Mouse (Mus musculus): Measurements from ENCODE around the gene Hist1h3c. TPM values are rescaled to one million over a fixed set of nuclear protein-coding genes. Genes with fewer than 3 reads are reported as not detected.
"Not testable (repeated sequence)": the region's sequence is repeated elsewhere in the genome, so short reads cannot be mapped to it uniquely, and the experiment has no call there.

The Hist1h3c gene
- polyA plus RNA-seq, 1 experiment from 2014 or later = 0.78 TPM

DNA sequence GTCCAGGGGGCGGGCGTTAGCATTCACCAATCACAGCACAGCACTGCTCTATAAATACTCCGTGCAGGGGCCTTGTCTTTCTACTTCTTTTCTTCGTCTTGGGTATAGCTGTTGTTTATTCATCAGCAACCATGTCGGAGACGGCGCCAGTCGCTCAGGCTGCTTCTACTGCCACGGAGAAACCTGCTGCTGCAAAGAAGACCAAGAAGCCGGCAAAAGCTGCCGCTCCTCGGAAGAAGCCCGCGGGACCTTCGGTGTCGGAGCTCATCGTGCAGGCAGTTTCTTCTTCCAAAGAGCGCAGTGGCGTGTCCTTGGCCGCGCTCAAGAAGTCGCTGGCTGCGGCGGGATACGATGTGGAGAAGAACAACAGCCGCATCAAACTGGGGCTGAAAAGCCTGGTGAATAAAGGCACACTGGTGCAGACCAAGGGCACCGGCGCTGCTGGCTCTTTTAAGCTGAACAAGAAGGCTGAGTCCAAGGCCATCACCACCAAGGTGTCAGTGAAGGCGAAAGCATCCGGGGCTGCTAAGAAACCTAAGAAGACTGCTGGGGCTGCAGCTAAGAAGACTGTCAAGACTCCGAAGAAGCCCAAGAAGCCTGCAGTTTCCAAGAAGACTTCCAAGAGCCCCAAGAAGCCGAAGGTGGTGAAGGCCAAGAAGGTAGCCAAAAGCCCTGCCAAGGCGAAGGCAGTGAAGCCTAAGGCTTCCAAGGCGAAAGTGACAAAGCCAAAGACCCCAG lies 18.4 kb upstream of the Hist1h3c start, which contains the start of gene Hist1h1a:
Gene Hist1h1a, plus strand, starts transcription at position 81 of the 738 bp plus-strand sequence.
- WGBS = 2% methylated on average over 34 of the region's 34 CpGs
- no peaks in the 10 kb centered on the region for H3K36me3 ChIP-seq
- H3K9me3 ChIP-seq (replicated peaks) = no peaks in the 10 kb centered on the region
- H3K27ac ChIP-seq (replicated peaks) = peak within 1 kb of the TSS; percentile 82
- peak; percentile 75 for ATAC-seq (ENCODE audit: low FRiP score)
- peaks cover 32% of the 10 kb centered on the region for H3K4me1 ChIP-seq
- no peaks in the 10 kb centered on the region for H3K27me3 ChIP-seq (replicated peaks)
- H3K9ac ChIP-seq (replicated peaks) = peak within 1 kb of the TSS; percentile 56
- peak within 1 kb of the TSS; percentile 50 for H3K4me3 ChIP-seq (replicated peaks)
- peak within 1 kb of the TSS; percentile 91 for H3K4me2 ChIP-seq

DNA sequence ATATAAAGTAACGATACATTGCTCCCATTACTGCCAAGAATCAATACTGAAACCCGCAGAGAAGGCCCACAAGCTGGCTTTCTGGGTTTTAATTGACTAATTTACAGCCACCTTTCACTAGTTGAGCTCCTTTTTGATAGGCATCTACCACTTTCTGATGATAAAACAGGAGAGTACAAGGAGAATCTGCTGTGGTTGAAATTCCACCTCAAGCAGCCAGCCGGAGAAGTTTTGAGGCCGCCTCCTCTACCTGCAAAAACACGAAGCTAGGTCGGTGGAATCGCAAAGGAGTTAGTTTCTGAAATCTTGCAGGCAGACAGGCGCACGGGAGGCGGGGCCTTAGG lies 17.8 kb upstream of the Hist1h3c start:
- Histone ChIP-seq H3K27ac (replicated peaks) (peak overlapping the region; percentile 82), H3K4me3 (replicated peaks) (peak overlapping the region; percentile 50), H3K9me3 (replicated peaks) (no peaks in the 10 kb centered on the region), H3K36me3 (no peaks in the 10 kb centered on the region), H3K9ac (replicated peaks) (peak overlapping the region; percentile 56), H3K4me2 (peak overlapping the region; percentile 91), H3K27me3 (replicated peaks) (no peaks in the 10 kb centered on the region), H3K4me1 (peaks cover 32% of the 10 kb centered on the region)
- ATAC-seq (ENCODE audit: low FRiP score) = no peak
- WGBS = under 1% methylated on average over 10 of the region's 10 CpGs

DNA sequence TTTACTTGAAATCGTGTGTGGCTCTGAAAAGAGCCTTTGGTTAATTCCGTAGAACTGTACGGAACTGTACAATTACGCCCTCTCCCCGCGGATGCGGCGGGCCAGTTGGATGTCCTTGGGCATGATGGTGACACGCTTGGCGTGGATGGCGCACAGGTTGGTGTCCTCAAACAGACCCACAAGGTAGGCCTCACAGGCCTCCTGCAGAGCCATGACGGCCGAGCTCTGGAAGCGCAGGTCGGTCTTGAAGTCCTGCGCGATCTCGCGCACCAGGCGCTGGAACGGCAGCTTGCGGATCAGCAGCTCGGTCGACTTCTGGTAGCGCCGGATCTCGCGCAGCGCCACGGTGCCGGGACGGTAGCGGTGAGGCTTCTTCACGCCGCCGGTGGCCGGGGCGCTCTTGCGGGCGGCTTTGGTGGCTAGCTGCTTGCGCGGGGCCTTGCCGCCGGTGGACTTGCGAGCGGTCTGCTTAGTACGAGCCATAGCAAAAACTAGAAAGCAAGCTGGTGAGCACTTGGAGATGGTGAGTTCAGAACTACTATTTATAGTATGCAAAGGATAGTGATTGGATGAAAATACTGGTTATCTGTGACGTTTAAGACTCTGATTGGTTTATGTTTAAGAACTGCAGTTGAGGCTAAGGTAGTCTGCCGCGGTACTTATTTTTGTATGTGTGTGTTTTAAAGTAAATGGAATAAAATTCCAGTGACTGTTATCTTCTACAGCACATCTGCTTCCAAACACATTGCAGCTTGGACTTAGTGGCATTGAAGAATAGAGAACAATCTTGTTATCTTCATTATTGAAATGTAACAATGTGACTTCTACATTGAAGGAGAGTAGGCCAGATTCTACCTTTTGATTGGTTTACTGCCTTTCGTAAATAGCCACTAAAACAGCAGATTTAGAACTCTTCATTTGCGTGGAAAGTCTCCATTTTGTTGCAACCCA lies 16.7 kb upstream of the Hist1h3c start, which contains the start of gene Hist1h3a:
Gene Hist1h3a, minus strand, starts transcription at position 516 of the 951 bp plus-strand sequence.
- H3K9ac ChIP-seq (replicated peaks) = peak within 1 kb of the TSS; percentile 56
- not testable (repeated sequence) for H3K36me3 ChIP-seq; H3K9me3 ChIP-seq (replicated peaks); H3K27me3 ChIP-seq (replicated peaks)
- H3K4me3 ChIP-seq (replicated peaks) = peak within 1 kb of the TSS; percentile 50
- H3K27ac ChIP-seq (replicated peaks) = peak within 1 kb of the TSS; percentile 82
- H3K4me2 ChIP-seq = peak within 1 kb of the TSS; percentile 91
- WGBS = under 1% methylated on average over 31 of the region's 52 CpGs
- peak; percentile 68 for ATAC-seq (ENCODE audit: low FRiP score)
- H3K4me1 ChIP-seq = peaks cover 37% of the 10 kb centered on the region

DNA sequence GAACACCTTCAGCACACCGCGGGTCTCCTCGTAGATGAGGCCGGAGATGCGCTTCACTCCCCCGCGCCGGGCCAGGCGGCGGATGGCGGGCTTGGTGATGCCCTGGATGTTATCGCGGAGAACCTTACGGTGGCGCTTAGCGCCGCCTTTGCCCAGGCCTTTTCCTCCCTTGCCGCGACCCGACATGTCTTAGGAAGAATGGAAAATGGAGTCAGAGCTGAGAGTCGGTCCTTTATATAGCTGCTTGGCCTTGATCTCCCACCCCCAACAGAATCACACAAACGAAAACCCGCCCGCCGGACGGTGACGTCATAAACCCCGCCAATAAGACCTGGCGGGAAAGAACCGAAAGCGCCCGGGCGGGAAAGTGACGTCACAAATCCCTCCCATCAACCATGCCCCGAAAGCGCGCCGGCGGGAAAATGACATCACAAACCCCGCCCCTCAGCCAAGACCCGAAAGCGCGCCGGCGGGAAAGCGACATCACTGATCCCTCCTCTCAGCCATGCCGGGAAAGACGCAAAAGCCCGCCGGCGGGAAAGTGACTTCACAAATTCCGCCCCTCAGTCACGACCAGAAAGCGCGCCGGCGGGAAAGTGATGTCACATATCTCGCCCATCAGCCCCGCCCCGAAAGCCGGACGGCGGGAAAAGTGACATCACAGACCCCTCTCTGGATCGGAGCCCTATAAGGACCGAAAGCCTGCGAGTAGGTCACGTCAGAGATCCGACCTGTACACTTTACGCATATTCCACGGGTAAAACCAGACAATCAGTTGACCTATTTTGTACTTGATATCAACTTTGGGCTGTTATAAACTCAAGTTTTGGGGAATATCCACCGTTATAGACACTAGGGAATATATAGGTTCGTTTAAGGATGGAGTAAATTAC lies 15.8 kb upstream of the Hist1h3c start, which contains the start of gene Hist1h4a:
Gene Hist1h4a, minus strand, starts transcription at position 259 of the 893 bp plus-strand sequence.
- no peaks in the 10 kb centered on the region for H3K27me3 ChIP-seq (replicated peaks)
- peak within 1 kb of the TSS; percentile 52 for H3K9ac ChIP-seq (replicated peaks)
- peaks cover 37% of the 10 kb centered on the region for H3K4me1 ChIP-seq
- peak within 1 kb of the TSS; percentile 82 for H3K27ac ChIP-seq (replicated peaks)
- no peaks in the 10 kb centered on the region for H3K36me3 ChIP-seq
- H3K4me2 ChIP-seq = peak within 1 kb of the TSS; percentile 91
- ATAC-seq (ENCODE audit: low FRiP score) = peak; percentile 85
- H3K4me3 ChIP-seq (replicated peaks) = peak within 1 kb of the TSS; percentile 50
- no peaks in the 10 kb centered on the region for H3K9me3 ChIP-seq (replicated peaks)
- WGBS = under 1% methylated on average over 70 of the region's 72 CpGs

DNA sequence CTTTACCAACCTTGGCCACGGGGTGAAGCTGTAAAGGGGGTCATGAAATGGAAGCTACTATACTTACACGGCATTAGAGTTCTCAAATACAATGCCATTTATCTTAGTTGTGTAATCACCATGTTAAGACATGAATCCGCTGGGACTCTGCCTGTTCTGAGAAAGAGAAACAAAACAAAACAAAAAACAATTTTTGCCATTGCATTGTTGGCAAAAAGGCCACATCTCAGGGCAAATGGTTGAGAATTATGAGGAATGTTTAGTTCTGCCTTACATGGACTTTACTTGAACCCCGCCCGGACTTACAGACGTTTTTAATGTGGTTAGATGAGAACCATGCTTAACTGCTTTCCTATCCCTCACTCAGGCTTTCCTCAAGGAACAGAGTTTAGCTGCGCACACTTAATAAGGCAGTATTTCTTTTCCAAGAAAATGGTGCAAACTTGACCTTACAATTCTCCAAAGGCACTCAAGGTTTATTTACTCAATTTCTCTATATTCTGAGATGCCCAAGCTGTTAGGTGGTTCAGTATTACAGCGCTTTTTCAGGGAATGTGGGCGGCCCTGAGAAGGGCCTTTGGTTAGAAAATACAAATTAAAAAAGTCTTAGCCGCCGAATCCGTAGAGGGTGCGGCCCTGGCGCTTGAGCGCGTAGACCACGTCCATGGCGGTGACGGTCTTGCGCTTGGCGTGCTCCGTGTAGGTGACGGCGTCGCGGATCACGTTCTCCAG lies 15.0 kb upstream of the Hist1h3c start:
- H3K36me3 ChIP-seq = no peaks in the 10 kb centered on the region
- H3K4me3 ChIP-seq (replicated peaks) = peak overlapping the region; percentile 50
- peak overlapping the region; percentile 91 for H3K4me2 ChIP-seq
- no peaks in the 10 kb centered on the region for H3K9me3 ChIP-seq (replicated peaks)
- WGBS = 1% methylated on average over 22 of the region's 27 CpGs
- H3K27ac ChIP-seq (replicated peaks) = peak overlapping the region; percentile 82
- H3K4me1 ChIP-seq = peaks cover 37% of the 10 kb centered on the region
- ATAC-seq (ENCODE audit: low FRiP score) = peak; percentile 22
- H3K9ac ChIP-seq (replicated peaks) = peak overlapping the region; percentile 52
- no peaks in the 10 kb centered on the region for H3K27me3 ChIP-seq (replicated peaks)

DNA sequence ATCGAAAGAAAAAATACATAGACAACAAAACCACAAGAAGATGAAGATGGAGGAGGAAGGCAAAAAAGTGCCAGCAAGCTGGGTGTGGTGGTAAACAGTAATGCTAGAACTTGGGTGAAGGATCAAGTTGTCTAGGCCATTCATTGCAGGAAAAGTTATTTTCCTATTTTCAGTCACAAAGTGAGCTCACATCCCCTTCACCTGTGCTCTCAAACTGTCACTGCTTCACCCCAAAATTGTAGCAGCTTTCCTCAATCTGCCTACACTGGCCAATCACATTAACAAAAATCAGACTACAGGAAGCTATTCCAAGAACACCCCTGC lies 14.5 kb upstream of the Hist1h3c start:
- H3K4me1 ChIP-seq = peaks cover 37% of the 10 kb centered on the region
- peak overlapping the region; percentile 82 for H3K27ac ChIP-seq (replicated peaks)
- H3K36me3 ChIP-seq = no peaks in the 10 kb centered on the region
- H3K27me3 ChIP-seq (replicated peaks) = no peaks in the 10 kb centered on the region
- no peaks in the 10 kb centered on the region for H3K9me3 ChIP-seq (replicated peaks)
- peak overlapping the region; percentile 91 for H3K4me2 ChIP-seq
- ATAC-seq (ENCODE audit: low FRiP score) = no peak
- H3K4me3 ChIP-seq (replicated peaks) = peak overlapping the region; percentile 50; the same call in 1 of the 2 replicates
- WGBS = 66% methylated on average over 1 of the region's 1 CpGs
- no peak overlapping the region for H3K9ac ChIP-seq (replicated peaks)

DNA sequence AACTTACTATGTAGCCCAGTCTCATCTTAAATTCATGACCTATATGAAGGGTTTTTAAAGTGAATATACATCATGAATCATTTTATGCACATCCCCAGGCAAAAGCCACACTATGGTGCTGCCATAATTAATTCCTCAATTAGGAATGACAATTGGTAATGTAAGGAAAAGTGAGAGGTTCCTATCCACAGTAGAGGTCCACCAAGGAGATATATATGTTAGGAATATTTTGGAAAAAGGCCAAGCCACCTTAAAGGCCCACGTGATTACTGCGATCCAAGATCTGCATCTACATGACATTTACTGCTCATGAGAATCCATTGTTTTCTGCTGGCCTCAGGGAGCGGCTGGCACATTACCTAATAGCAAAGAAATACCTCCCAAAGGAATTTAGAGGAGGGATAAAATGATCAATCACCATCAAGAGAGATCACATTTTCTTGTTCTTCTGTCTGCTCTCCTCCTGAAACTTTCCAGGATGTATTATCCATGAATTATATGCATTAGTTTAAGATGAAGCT lies 13.9 kb upstream of the Hist1h3c start:
- no peak for ATAC-seq (ENCODE audit: low FRiP score)
- no peaks in the 10 kb centered on the region for H3K36me3 ChIP-seq
- no peak overlapping the region for H3K27ac ChIP-seq (replicated peaks)
- H3K4me2 ChIP-seq = no peak overlapping the region
- no peaks in the 10 kb centered on the region for H3K9me3 ChIP-seq (replicated peaks)
- no peak overlapping the region for H3K9ac ChIP-seq (replicated peaks)
- H3K4me3 ChIP-seq (replicated peaks) = no peak overlapping the region
- no peaks in the 10 kb centered on the region for H3K27me3 ChIP-seq (replicated peaks)
- 41% methylated on average over 3 of the region's 3 CpGs for WGBS
- peaks cover 33% of the 10 kb centered on the region for H3K4me1 ChIP-seq

DNA sequence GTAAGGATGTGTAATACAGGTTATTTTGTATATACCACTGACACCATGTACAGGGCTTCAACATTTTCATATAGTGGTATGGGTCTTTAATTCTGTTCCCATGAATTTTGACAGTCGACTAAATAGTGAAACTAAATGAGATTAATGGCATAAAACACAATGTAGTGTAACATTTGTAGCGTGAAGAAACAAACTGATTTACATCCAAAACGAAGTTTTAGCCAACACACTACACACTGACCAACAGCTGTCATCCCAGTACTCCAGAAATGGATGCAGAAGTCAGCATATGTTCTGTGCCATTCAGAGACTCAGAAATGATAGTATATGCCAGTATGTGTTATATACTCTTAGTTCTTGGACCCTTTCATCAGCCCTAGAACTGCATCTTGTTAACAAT lies 12.5 kb upstream of the Hist1h3c start:
- peaks cover 22% of the 10 kb centered on the region for H3K4me1 ChIP-seq
- no peaks in the 10 kb centered on the region for H3K27me3 ChIP-seq (replicated peaks)
- no peak for ATAC-seq (ENCODE audit: low FRiP score)
- H3K4me2 ChIP-seq = no peak overlapping the region
- H3K9me3 ChIP-seq (replicated peaks) = no peaks in the 10 kb centered on the region
- WGBS = 54% methylated on average over 3 of the region's 3 CpGs
- H3K36me3 ChIP-seq = no peaks in the 10 kb centered on the region
- no peak overlapping the region for H3K4me3 ChIP-seq (replicated peaks)
- no peak overlapping the region for H3K9ac ChIP-seq (replicated peaks)
- no peak overlapping the region for H3K27ac ChIP-seq (replicated peaks)

DNA sequence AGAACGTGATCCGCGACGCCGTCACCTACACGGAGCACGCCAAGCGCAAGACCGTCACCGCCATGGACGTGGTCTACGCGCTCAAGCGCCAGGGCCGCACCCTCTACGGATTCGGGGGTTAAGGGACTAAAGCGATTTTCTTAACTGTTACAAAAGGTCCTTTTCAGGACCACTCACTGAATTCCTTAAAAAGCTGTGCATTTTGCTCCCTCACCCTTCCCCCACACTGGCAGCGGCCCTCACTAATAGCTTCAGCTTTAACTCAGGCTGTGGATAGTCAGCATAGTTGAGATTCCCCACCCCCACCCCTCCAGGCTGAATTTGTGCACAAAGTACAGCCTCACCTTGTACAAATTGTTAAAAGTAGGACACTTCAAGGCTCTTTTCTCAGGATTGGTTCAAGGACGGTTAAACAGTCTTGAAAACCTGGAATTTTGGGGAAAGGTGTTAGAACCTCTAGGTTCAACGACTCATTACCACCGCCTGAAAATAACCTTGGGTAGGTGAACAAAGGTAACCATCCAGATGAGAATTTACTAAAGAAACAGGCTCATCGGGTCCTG lies 11.9 kb upstream of the Hist1h3c start:
- Histone ChIP-seq H3K27ac (replicated peaks) (peak overlapping the region; percentile 87), H3K9ac (replicated peaks) (peak overlapping the region; percentile 44), H3K9me3 (replicated peaks) (no peaks in the 10 kb centered on the region), H3K4me1 (peaks cover 22% of the 10 kb centered on the region), H3K36me3 (no peaks in the 10 kb centered on the region), H3K4me3 (replicated peaks) (peak overlapping the region; percentile 41), H3K4me2 (peak overlapping the region; percentile 66), H3K27me3 (replicated peaks) (no peaks in the 10 kb centered on the region)
- WGBS = 1% methylated on average over 18 of the region's 23 CpGs
- ATAC-seq (ENCODE audit: low FRiP score) = peak; percentile 7; the same call in 1 of the 2 replicates

DNA sequence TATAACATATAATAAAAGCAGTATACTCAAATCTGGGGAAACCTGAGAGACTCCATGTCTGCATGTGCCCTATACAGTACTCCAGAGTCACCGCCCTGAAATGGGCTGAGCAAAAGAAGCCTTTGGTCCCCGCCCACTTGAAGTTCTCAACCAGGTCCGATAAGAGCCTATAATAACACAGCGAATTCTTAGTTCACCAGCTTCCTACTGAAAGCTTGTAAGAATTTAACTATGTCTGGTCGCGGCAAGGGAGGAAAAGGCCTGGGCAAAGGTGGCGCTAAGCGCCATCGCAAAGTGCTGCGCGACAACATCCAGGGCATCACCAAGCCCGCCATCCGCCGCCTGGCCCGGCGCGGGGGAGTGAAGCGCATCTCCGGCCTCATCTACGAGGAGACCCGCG lies 11.4 kb upstream of the Hist1h3c start, which contains the start of gene Hist1h4b:
Gene Hist1h4b, plus strand, starts transcription at position 224 of the 400 bp plus-strand sequence.
- Histone ChIP-seq H3K4me1 (peaks cover 22% of the 10 kb centered on the region), H3K27me3 (replicated peaks) (no peaks in the 10 kb centered on the region), H3K27ac (replicated peaks) (peak within 1 kb of the TSS; percentile 87), H3K36me3 (no peaks in the 10 kb centered on the region), H3K4me2 (peak within 1 kb of the TSS; percentile 66), H3K9ac (replicated peaks) (peak within 1 kb of the TSS; percentile 44), H3K4me3 (replicated peaks) (peak within 1 kb of the TSS; percentile 41), H3K9me3 (replicated peaks) (no peaks in the 10 kb centered on the region)
- peak; percentile 78 for ATAC-seq (ENCODE audit: low FRiP score)
- WGBS = under 1% methylated on average over 17 of the region's 22 CpGs

Data from neural tube, embryonic 15.5 days (tissue).